15 mouse cellular contexts compared by ENCODE assay signal in genomic region chr15:83162001-83162400, GRCm38 (mm10).
"Had no signal": no experiment of that assay in that cellular context is flagged by ENCODE, and none has a peak within 500 bp of the region (broad histone marks: within the 10 kb centered on the region; RNA-seq: fewer than 3 reads in every experiment).

No protein-coding gene starts in this region.

- H3K27ac ChIP-seq: kidney, postnatal 0 days; limb, embryonic 15.5 days; midbrain, embryonic 13.5 days; neural tube, embryonic 15.5 days; stomach, embryonic 15.5 days had no signal

- H3K4me2 ChIP-seq: limb, embryonic 15.5 days; midbrain, embryonic 13.5 days; neural tube, embryonic 15.5 days; stomach, embryonic 15.5 days had no signal

- H3K27me3 ChIP-seq: limb, embryonic 15.5 days; midbrain, embryonic 13.5 days; neural tube, embryonic 15.5 days; stomach, embryonic 15.5 days had no signal

- ATAC-seq: midbrain, embryonic 13.5 days had no signal

- H3K4me3 ChIP-seq: limb, embryonic 15.5 days; midbrain, embryonic 13.5 days; myocyte; neural tube, embryonic 15.5 days; stomach, embryonic 15.5 days had no signal

- H3K4me1 ChIP-seq: midbrain, embryonic 13.5 days had no signal

- DNase-seq: kidney, adult 2 months; kidney, postnatal 36 days; layer of hippocampus, adult 9-11 months; layer of hippocampus, postnatal 36 days; lung, adult 18-20 months; retina, postnatal 1 day; right cerebral cortex, postnatal 4 days; spleen, adult 18-20 months; thymus, postnatal 4 days had no signal

- H3K9ac ChIP-seq: limb, embryonic 15.5 days; midbrain, embryonic 13.5 days; neural tube, embryonic 15.5 days; stomach, embryonic 15.5 days had no signal

- H3K9me3 ChIP-seq: limb, embryonic 15.5 days; midbrain, embryonic 13.5 days; neural tube, embryonic 15.5 days; stomach, embryonic 15.5 days had no signal
